ENCODE assay signal across 8 mouse cellular contexts in the genomic region with DNA sequence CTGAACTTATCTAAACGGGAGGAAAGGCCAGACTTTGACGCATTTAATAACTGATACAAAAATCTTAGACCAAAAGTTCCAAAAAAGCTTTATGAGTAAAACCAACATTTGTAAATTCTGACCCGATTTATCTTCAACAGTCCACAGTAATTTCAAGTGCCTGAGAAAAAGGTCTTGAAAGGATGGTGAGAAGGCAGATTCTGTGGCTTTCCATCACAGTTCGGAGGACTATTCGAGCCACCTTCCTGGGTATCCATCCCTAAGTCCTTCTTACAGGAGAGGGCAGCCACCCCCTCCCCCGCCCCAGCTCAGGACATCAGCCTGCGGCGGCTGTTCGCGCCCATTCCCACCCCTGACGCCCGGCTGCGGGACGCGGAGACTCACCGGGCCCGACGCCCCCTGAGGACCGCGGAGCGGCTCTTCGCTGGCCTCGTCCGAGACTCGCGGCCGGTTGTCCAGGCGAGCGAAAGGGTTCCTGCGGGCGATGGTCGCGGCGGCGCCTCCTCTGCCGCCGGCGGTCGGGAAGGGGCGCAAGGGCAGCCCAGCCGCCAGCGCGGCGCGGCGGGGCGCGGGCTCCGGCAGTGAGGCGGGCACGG. TPM values are rescaled to one million over a fixed set of nuclear protein-coding genes. Genes with fewer than 3 reads are reported as not detected.
DNase-seq lines count a peak whose midpoint lies in the region; ATAC-seq and TF ChIP-seq lines count a peak whose summit lies in the region.

No protein-coding gene starts in this region.

- H3K36me3 ChIP-seq in G1E (replicated peaks): peaks cover 63% of the 10 kb centered on the region
- peaks cover 36% of the 10 kb centered on the region for H3K36me3 ChIP-seq in hindbrain, embryonic 10.5 days
- H3K36me3 ChIP-seq in megakaryocyte, embryonic 14.5 days (replicated peaks; ENCODE audit: low read length): peaks cover 57% of the 10 kb centered on the region

- H3K4me1 ChIP-seq in G1E (ENCODE audit: insufficient read depth, low read depth, low read length): peaks cover 44% of the 10 kb centered on the region
- peaks cover 33% of the 10 kb centered on the region for H3K4me1 ChIP-seq in hindbrain, embryonic 10.5 days (replicated peaks)
- H3K4me1 ChIP-seq in megakaryocyte, embryonic 14.5 days: peaks cover 32% of the 10 kb centered on the region

- DNase-seq in gastrocnemius, adult 2 months: no peak
- no peak for DNase-seq in gastrocnemius, postnatal 10 days
- peak; percentile 12 for DNase-seq in G1E (ENCODE audit: low spot score)
- no peak for DNase-seq in hindbrain, embryonic 10.5 days (ENCODE audit: low spot score)
- DNase-seq in c-Kit-positive CD71-positive TER-119-positive erythroid progenitor cells, embryonic 14.5 days (ENCODE audit: low spot score): no peak
- no peak for DNase-seq in cerebellum, postnatal 36 days
- DNase-seq in gastrocnemius, postnatal 25 days: no peak

- no peak for ATAC-seq in G1E (ENCODE audit: extremely low read depth, insufficient number of reproducible peaks, low FRiP score, poor library complexity, severe bottlenecking)

- H3K9me3 ChIP-seq in G1E (replicated peaks): no peaks in the 10 kb centered on the region
- no peaks in the 10 kb centered on the region for H3K9me3 ChIP-seq in hindbrain, embryonic 10.5 days
- H3K9me3 ChIP-seq in megakaryocyte, embryonic 14.5 days: no peaks in the 10 kb centered on the region

- no peak for TF ChIP-seq CTCF in gastrocnemius, adult 2 months (IDR thresholded peaks at IDR 0.05)
- TF ChIP-seq CTCF in G1E (IDR thresholded peaks at IDR 0.05; ENCODE audit: low read depth, low read length): no peak

- H3K27ac ChIP-seq in gastrocnemius, adult 2 months: peak overlapping the region; percentile 87
- peak overlapping the region; percentile 95 for H3K27ac ChIP-seq in hindbrain, embryonic 10.5 days

- peak overlapping the region; percentile 89 for H3K4me3 ChIP-seq in gastrocnemius, adult 2 months
- peak overlapping the region; percentile 93 for H3K4me3 ChIP-seq in G1E (ENCODE audit: low read depth, low read length)
- peak overlapping the region; percentile 88 for H3K4me3 ChIP-seq in hindbrain, embryonic 10.5 days
- peak overlapping the region; percentile 95 for H3K4me3 ChIP-seq in megakaryocyte, embryonic 14.5 days (replicated peaks)

- H3K27me3 ChIP-seq in G1E (ENCODE audit: insufficient read depth, low read length): no peaks in the 10 kb centered on the region
- no peaks in the 10 kb centered on the region for H3K27me3 ChIP-seq in hindbrain, embryonic 10.5 days (ENCODE audit: insufficient read depth, poor library complexity, severe bottlenecking)
- peaks cover 3% of the 10 kb centered on the region for H3K27me3 ChIP-seq in megakaryocyte, embryonic 14.5 days (replicated peaks)

- intact Hi-C loops in gastrocnemius, adult 2 months (cut with DNase I): loop anchor here (5.0 kb wide), 1 partner anchor 41 kb away; the partner anchor contains the start of genes Gart and Son

- WGBS in hindbrain, embryonic 10.5 days: 1% methylated on average over 51 of the region's 51 CpGs

RNA-seq across cellular contexts. Expression of gene Donson, which starts 0.4 kb away (rescaled TPM):
- 1 to 10 TPM in 1 of 2 experiments, under 1 TPM in 1; 0.92 to 1.6 TPM for total RNA-seq in gastrocnemius, adult 2 months (2021)
- 1 to 10 TPM; 2.4 to 3.8 TPM for total RNA-seq in gastrocnemius, postnatal 10 days (2021)
- total RNA-seq in G1E (2014; fragmentation: Nextera tagmentation) (42.7 and 80.4 TPM in 2 replicates), G1E (2017) (37.6 and 38.1 TPM in 2 replicates)
- polyA plus RNA-seq in G1E (2012): 18.9 and 20.3 TPM in 2 replicates
- 32.9 and 34.6 TPM in 2 replicates for polyA plus RNA-seq in hindbrain, embryonic 10.5 days (2016; fragmentation: Nextera tagmentation; extraction: Ambion mirVana)
- polyA plus RNA-seq in megakaryocyte, embryonic 14.5 days (2012; ENCODE audit: insufficient read depth, low replicate concordance): 4.6 and 11.1 TPM in 2 replicates
- 1 to 10 TPM in 1 of 2 experiments, under 1 TPM in 1; 0.84 to 1.1 TPM for total RNA-seq in gastrocnemius, postnatal 25 days (2021)

RNA-seq across cellular contexts. Expression of gene Cryzl1, which starts 40.7 kb away (rescaled TPM):
- total RNA-seq in gastrocnemius, adult 2 months (2021): 10 to 100 TPM; 17.7 to 18.1 TPM
- 10 to 100 TPM; 15.1 to 19.4 TPM for total RNA-seq in gastrocnemius, postnatal 10 days (2021)
- 148 and 165 TPM in 2 replicates for total RNA-seq in G1E (2014; fragmentation: Nextera tagmentation)
- total RNA-seq in G1E (2017): 171 and 188 TPM in 2 replicates
- polyA plus RNA-seq in G1E (2012): 3.5 and 5.1 TPM in 2 replicates
- 65.1 and 71.6 TPM in 2 replicates for polyA plus RNA-seq in hindbrain, embryonic 10.5 days (2016; fragmentation: Nextera tagmentation; extraction: Ambion mirVana)
- 9.9 TPM in 1 of 2 replicates, not detected in the other for polyA plus RNA-seq in megakaryocyte, embryonic 14.5 days (2012; ENCODE audit: insufficient read depth, low replicate concordance)
- 10 to 100 TPM; 12.1 to 20.0 TPM for total RNA-seq in gastrocnemius, postnatal 25 days (2021)

RNA-seq across cellular contexts. Expression of gene Son, which starts 40.8 kb away (rescaled TPM):
- total RNA-seq in gastrocnemius, adult 2 months (2021): 100 to 1,000 TPM; 113 to 116 TPM
- total RNA-seq in gastrocnemius, postnatal 10 days (2021): 100 to 1,000 TPM; 113 to 153 TPM
- total RNA-seq in G1E (2014; fragmentation: Nextera tagmentation) (573 and 598 TPM in 2 replicates), G1E (2017) (239 and 264 TPM in 2 replicates)
- polyA plus RNA-seq in G1E (2012): 42.3 and 43.9 TPM in 2 replicates
- 102 and 114 TPM in 2 replicates for polyA plus RNA-seq in hindbrain, embryonic 10.5 days (2016; fragmentation: Nextera tagmentation; extraction: Ambion mirVana)
- polyA plus RNA-seq in megakaryocyte, embryonic 14.5 days (2012; ENCODE audit: insufficient read depth, low replicate concordance): 31.9 and 42.5 TPM in 2 replicates
- total RNA-seq in gastrocnemius, postnatal 25 days (2021): 10 to 100 TPM; 89.3 to 90.5 TPM

RNA-seq across cellular contexts. Expression of gene Itsn1, which starts 41.0 kb away (rescaled TPM):
- total RNA-seq in gastrocnemius, adult 2 months (2021): 10 to 100 TPM; 60.2 to 66.1 TPM
- total RNA-seq in gastrocnemius, postnatal 10 days (2021): 10 to 100 TPM; 60.2 to 81.2 TPM
- total RNA-seq in G1E (2014; fragmentation: Nextera tagmentation) (34.7 and 64.8 TPM in 2 replicates), G1E (2017) (30.1 and 32.6 TPM in 2 replicates)
- 19.9 and 20.8 TPM in 2 replicates for polyA plus RNA-seq in G1E (2012)
- polyA plus RNA-seq in hindbrain, embryonic 10.5 days (2016; fragmentation: Nextera tagmentation; extraction: Ambion mirVana): 50.7 and 55.5 TPM in 2 replicates
- 24.6 and 49.2 TPM in 2 replicates for polyA plus RNA-seq in megakaryocyte, embryonic 14.5 days (2012; ENCODE audit: insufficient read depth, low replicate concordance)
- 10 to 100 TPM; 55.3 to 60.5 TPM for total RNA-seq in gastrocnemius, postnatal 25 days (2021)

RNA-seq across cellular contexts. Expression of gene Gart, which starts 41.4 kb away (rescaled TPM):
- total RNA-seq in gastrocnemius, adult 2 months (2021): 10 to 100 TPM; 58.4 to 66.2 TPM
- 10 to 100 TPM; 54.5 to 58.5 TPM for total RNA-seq in gastrocnemius, postnatal 10 days (2021)
- total RNA-seq in G1E (2014; fragmentation: Nextera tagmentation): 193 and 200 TPM in 2 replicates
- total RNA-seq in G1E (2017): 275 and 327 TPM in 2 replicates
- 631 and 715 TPM in 2 replicates for polyA plus RNA-seq in G1E (2012)
- 112 and 158 TPM in 2 replicates for polyA plus RNA-seq in hindbrain, embryonic 10.5 days (2016; fragmentation: Nextera tagmentation; extraction: Ambion mirVana)
- 26.0 and 173 TPM in 2 replicates for polyA plus RNA-seq in megakaryocyte, embryonic 14.5 days (2012; ENCODE audit: insufficient read depth, low replicate concordance)
- total RNA-seq in gastrocnemius, postnatal 25 days (2021): 10 to 100 TPM; 49.2 to 56.0 TPM

Comparison
In these comparisons a context has a peak if more than half of its experiments do, and no peak if none do; other contexts are left out.
1. RNA of gene Donson, which starts 0.4 kb away (total RNA-seq): 37.6 to 80.4 TPM in G1E; 2.4 to 3.8 TPM in gastrocnemius, postnatal 10 days, 0.92 to 1.6 TPM in gastrocnemius, adult 2 months and 0.84 to 1.1 TPM in gastrocnemius, postnatal 25 days; every median in the first group is over 4 times any median in the second.
2. RNA of gene Cryzl1, which starts 40.7 kb away (total RNA-seq): 148 to 188 TPM in G1E; 12.1 to 20.0 TPM in gastrocnemius, postnatal 25 days, 15.1 to 19.4 TPM in gastrocnemius, postnatal 10 days and 17.7 to 18.1 TPM in gastrocnemius, adult 2 months; every median in the first group is over 4 times any median in the second.
3. Peak in every context shown above with its lines, with median percentiles within 50 percentile points of each other: H3K4me3 ChIP-seq.